Mouse (Mus musculus): ENCODE measurements around the gene Ormdl3. TPM values are rescaled to one million over a fixed set of nuclear protein-coding genes. Genes with fewer than 3 reads are reported as not detected.

Gene Ormdl3
- polyA plus RNA-seq, 1 experiment from 2014 or later, result 69.4 TPM

DNA sequence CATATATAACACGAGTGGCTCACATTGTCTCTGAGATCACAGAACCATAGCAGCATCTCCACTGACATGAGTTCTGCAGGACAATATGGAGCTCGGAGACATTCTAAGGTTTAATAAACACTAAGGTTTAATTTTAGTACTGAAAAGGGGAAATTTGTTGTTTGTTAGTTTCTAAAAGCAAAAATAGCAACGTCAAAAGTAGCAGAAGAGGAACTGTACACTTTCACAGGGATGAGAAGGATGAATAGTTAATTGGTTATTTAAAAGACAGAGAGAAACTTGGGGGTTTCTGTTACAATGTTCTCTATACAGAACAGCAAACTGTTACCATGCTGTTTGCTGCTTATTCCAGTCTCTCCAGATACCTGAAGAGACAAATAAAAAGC, 39.9 kb downstream of the Ormdl3 start:
- H3K9ac ChIP-seq, result no peak overlapping the region
- peaks cover 17% of the 10 kb centered on the region for H3K4me1 ChIP-seq
- no peak for ATAC-seq (ENCODE audit: insufficient number of reproducible peaks, insufficient read depth, low FRiP score, low TSS enrichment, low read depth)
- H3K9me3 ChIP-seq, result no peaks in the 10 kb centered on the region
- no peak overlapping the region for H3K4me2 ChIP-seq
- H3K4me3 ChIP-seq, result no peak overlapping the region
- 55% methylated on average over 3 of the region's 3 CpGs for WGBS
- H3K27me3 ChIP-seq, result peaks cover 74% of the 10 kb centered on the region
- H3K27ac ChIP-seq, result no peak overlapping the region
- no peaks in the 10 kb centered on the region for H3K36me3 ChIP-seq

DNA sequence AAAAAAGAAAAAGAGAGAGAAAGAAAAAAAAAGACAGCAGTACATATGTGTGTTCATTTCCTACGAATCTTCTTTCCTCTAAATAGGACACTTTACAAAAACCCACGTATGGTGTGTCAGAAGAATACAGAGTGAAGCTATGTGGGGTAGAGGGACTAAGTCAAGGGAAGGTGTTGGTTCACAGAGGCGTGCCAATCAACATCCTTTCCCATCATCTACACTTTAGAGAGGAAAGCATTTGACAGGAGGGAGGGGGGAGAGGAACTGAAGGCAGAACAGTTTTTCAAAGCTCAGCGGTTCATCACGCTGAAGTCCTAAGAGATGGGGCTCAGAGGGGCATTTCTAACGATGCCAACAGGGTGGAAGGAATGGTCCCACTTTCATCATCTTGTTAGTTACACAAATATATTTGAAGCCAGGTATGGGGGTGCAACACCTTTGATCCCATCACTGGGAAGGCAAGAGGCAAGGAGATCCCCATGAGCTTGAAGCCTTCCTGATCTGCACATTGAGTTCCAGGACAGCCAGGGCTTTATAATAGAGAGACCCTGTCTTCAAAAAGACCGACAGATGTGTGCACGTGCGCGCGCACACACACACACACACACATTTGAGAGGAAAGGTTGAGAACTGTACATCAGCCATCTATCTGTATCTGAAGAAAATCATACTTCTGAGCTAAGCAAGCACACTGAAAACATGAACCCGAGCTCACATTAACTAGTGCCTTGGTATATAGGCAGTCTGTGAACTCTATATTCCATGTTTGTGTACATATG, 40.5 kb downstream of the Ormdl3 start:
- H3K4me3 ChIP-seq, result no peak overlapping the region
- H3K4me1 ChIP-seq, result peaks cover 17% of the 10 kb centered on the region
- H3K9me3 ChIP-seq, result no peaks in the 10 kb centered on the region
- no peak overlapping the region for H3K9ac ChIP-seq
- peaks cover 80% of the 10 kb centered on the region for H3K27me3 ChIP-seq
- no peak for ATAC-seq (ENCODE audit: insufficient number of reproducible peaks, insufficient read depth, low FRiP score, low TSS enrichment, low read depth)
- H3K36me3 ChIP-seq, result no peaks in the 10 kb centered on the region
- no peak overlapping the region for H3K4me2 ChIP-seq
- WGBS, result 49% methylated on average over 12 of the region's 12 CpGs
- H3K27ac ChIP-seq, result no peak overlapping the region

DNA sequence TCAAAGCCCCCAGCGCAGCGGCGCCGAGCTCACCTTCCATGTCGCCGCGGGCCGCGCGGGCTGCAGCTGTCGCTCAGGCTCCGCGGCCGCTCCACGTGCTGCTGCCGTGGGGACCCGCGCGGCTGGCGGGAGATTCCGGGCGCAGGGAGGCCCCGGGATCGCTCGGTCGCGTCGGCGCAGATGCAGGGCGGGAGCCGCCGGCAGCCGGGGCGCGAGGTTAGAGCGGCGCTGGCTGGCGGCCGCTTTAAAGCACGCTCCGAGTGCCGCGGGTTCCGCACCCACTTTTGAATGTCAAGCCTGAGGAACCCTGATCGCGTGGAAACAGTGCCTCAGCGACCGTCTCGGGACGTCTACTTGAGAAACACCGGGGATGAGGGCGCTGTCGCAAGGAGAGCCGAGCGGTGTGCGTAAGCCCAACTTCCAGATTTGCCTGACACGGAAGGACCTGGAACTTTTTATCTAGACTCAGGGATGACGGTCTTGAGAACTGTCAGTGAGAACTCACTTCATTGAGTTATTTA, 41.4 kb downstream of the Ormdl3 start, which contains the start of gene Ikzf3:
Gene Ikzf3, minus strand, starts transcription at position 321 of the 521 bp plus-strand sequence.
- Histone ChIP-seq H3K4me3 (peak within 1 kb of the TSS; percentile 51), H3K27me3 (peaks cover 87% of the 10 kb centered on the region), H3K27ac (no peak within 1 kb of the TSS), H3K4me1 (peaks cover 13% of the 10 kb centered on the region), H3K9me3 (no peaks in the 10 kb centered on the region), H3K4me2 (peak within 1 kb of the TSS; percentile 89), H3K36me3 (no peaks in the 10 kb centered on the region), H3K9ac (peak within 1 kb of the TSS; percentile 69)
- WGBS, result under 1% methylated on average over 58 of the region's 58 CpGs
- ATAC-seq (ENCODE audit: insufficient number of reproducible peaks, insufficient read depth, low FRiP score, low TSS enrichment, low read depth), result no peak

DNA sequence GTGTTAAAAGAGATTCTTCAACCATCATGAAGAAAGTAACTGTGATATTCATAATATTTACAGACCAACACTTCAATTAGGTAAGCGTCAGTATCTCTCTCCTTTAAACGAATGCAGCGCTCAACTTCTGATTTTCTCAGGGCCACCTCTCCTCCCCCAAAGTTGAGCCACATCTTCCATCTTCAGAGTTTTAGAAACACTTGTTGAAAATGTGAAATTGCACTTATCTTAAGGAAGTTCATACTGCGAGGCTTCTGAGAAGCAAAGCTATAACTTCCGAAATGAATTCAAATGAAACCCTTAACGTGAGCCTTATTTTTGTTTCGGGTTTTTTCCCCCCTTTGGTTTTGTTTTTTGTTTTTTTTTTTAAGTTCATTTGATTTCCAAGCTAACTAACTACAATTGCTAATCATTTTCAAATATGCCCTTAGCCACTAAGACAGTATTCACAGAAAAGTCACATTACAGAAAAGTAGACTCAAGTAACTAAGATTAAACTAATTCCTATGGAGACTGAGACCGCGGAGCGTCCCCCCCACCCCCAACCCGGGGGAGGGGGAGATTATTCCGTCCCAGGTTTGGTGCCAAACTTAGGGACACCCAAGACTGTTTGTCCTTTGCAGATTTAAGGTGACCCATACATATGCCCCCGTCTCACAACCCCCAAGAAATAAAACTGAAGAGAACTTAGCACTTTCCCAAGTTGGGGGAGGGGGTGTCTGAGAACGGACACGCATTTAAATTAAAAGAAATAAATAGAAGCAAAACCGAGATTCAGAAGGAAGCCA, 42.1 kb downstream of the Ormdl3 start:
- no peak for ATAC-seq (ENCODE audit: insufficient number of reproducible peaks, insufficient read depth, low FRiP score, low TSS enrichment, low read depth)
- Histone ChIP-seq H3K36me3 (no peaks in the 10 kb centered on the region), H3K4me3 (peak overlapping the region; percentile 51), H3K27me3 (peaks cover 82% of the 10 kb centered on the region), H3K9ac (peak overlapping the region; percentile 69; the same call in 1 of the 2 replicates), H3K27ac (no peak overlapping the region), H3K4me2 (peak overlapping the region; percentile 89), H3K9me3 (no peaks in the 10 kb centered on the region), H3K4me1 (peaks cover 8% of the 10 kb centered on the region; the same call in 1 of the 2 replicates)
- 3% methylated on average over 16 of the region's 16 CpGs for WGBS

DNA sequence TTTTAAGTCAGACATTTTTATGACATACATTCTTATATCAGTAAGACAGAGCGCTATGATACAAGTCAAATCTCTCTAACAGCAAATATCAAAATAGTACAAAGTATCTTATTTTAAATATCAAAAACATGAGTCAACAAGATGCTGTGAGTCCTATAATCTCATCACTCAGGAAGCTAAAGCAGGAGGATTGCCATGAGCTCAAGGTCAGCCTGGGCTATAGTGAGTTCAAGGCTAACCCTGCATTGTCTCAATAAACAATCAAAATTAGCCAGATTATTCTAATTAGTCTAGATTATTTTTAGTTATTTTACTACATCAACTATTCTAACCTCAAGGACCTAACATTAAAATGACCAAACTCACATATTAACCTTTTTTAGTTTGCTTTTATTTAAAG, 43.8 kb downstream of the Ormdl3 start:
- H3K9me3 ChIP-seq, result no peaks in the 10 kb centered on the region
- no peak for ATAC-seq (ENCODE audit: insufficient number of reproducible peaks, insufficient read depth, low FRiP score, low TSS enrichment, low read depth)
- H3K27ac ChIP-seq, result no peak overlapping the region
- peaks cover 8% of the 10 kb centered on the region; the same call in 1 of the 2 replicates for H3K4me1 ChIP-seq
- no peak overlapping the region for H3K4me2 ChIP-seq
- H3K27me3 ChIP-seq, result peaks cover 66% of the 10 kb centered on the region
- H3K9ac ChIP-seq, result no peak overlapping the region
- 80% methylated on average over 1 of the region's 1 CpGs for WGBS
- H3K36me3 ChIP-seq, result no peaks in the 10 kb centered on the region
- H3K4me3 ChIP-seq, result no peak overlapping the region

DNA sequence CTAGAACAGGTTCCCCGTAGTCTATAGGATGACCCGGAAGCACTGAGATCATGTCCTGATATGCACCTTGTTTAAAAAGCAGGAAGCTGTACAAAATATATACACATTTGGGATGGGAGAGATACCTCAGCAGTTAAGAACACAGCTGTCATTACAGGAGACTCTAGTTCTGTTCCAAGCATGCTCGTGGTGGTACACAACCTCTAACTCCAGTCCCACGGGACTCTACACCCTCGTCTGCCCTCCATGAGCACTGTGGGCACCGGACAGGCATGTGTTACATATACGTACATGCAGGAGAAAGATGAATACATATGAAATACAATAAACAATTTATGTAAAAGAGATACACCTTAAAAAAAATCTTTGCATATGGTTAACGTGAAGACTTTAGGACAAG, 44.6 kb downstream of the Ormdl3 start:
- Histone ChIP-seq H3K9me3 (no peaks in the 10 kb centered on the region), H3K27me3 (peaks cover 58% of the 10 kb centered on the region), H3K4me1 (peaks cover 8% of the 10 kb centered on the region; the same call in 1 of the 2 replicates), H3K4me2 (no peak overlapping the region), H3K4me3 (no peak overlapping the region), H3K9ac (no peak overlapping the region), H3K27ac (no peak overlapping the region), H3K36me3 (no peaks in the 10 kb centered on the region)
- WGBS, result 68% methylated on average over 8 of the region's 8 CpGs
- ATAC-seq (ENCODE audit: insufficient number of reproducible peaks, insufficient read depth, low FRiP score, low TSS enrichment, low read depth), result no peak

DNA sequence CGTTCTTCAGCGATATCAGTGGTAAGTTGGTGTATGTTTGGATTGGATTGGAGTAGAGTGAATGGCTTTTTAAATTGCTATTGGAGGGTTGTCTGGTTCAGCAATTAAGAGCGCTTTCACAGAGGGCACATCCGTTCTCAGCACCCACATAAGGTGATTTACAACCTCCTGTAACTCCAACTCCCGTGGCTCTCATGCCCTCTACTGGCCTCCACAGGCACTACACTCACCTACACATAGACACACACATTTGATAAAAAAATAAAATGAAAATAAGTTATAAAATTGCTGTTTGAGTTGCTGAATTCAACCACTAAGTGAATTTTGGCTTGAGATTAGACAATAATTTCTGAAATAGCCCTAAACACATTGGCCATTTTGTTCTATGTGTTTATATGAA, 46.8 kb downstream of the Ormdl3 start:
- no peak for ATAC-seq (ENCODE audit: insufficient number of reproducible peaks, insufficient read depth, low FRiP score, low TSS enrichment, low read depth)
- H3K4me1 ChIP-seq, result peaks cover 2% of the 10 kb centered on the region; the same call in 1 of the 2 replicates
- H3K4me3 ChIP-seq, result no peak overlapping the region
- H3K27ac ChIP-seq, result no peak overlapping the region
- 83% methylated on average over 5 of the region's 5 CpGs for WGBS
- no peak overlapping the region for H3K9ac ChIP-seq
- H3K9me3 ChIP-seq, result no peaks in the 10 kb centered on the region
- H3K27me3 ChIP-seq, result peaks cover 36% of the 10 kb centered on the region
- no peak overlapping the region for H3K4me2 ChIP-seq
- no peaks in the 10 kb centered on the region for H3K36me3 ChIP-seq

DNA sequence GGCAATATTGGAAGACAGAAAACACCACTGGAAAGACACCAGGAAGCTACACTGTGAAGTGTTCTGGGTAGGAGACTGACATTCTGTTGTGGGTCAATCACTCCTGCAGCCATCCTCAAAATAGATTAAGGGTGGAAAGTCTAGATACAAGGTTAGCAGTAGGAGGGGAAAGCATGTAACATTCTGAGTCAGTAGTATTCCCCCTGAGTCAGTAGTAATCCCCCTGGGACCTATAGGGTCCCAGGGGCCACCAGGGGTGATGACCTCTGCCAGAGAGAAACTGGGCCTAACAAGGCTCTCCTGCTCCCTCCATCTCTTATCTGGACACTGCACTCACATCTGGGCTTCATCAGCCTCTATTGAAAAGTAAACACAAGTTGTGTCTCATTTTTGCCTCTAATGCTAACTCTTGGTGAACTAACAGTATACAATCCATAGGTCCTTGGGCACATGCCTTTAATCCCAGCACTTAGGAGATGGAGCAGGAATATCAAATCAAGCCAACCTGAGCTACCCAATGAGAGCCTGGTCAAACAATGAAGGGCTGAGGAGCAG, 49.6 kb downstream of the Ormdl3 start:
- Histone ChIP-seq H3K36me3 (no peaks in the 10 kb centered on the region), H3K4me2 (no peak overlapping the region), H3K4me3 (no peak overlapping the region), H3K27ac (no peak overlapping the region), H3K9ac (no peak overlapping the region), H3K9me3 (no peaks in the 10 kb centered on the region), H3K4me1 (no peaks in the 10 kb centered on the region), H3K27me3 (peaks cover 18% of the 10 kb centered on the region)
- ATAC-seq (ENCODE audit: insufficient number of reproducible peaks, insufficient read depth, low FRiP score, low TSS enrichment, low read depth), result no peak

Other genes with a start within 250 kb of the Ormdl3 start
- 1.2 and 2.0 TPM in 2 replicates for gene Ppp1r1b, start 239.0 kb downstream of the Ormdl3 start, polyA plus RNA-seq (2015; fragmentation: Nextera tagmentation; extraction: Ambion mirVana)
- gene Stard3, start 229.0 kb downstream of the Ormdl3 start, polyA plus RNA-seq (2015; fragmentation: Nextera tagmentation; extraction: Ambion mirVana), result 38.3 and 42.3 TPM in 2 replicates
- 0.89 and 1.1 TPM in 2 replicates for gene Tcap, start 203.6 kb downstream of the Ormdl3 start, polyA plus RNA-seq (2015; fragmentation: Nextera tagmentation; extraction: Ambion mirVana)
- gene Pnmt, start 200.9 kb downstream of the Ormdl3 start, polyA plus RNA-seq (2015; fragmentation: Nextera tagmentation; extraction: Ambion mirVana), result 0.45 and 1.3 TPM in 2 replicates
- gene Pgap3, start 186.9 kb downstream of the Ormdl3 start, polyA plus RNA-seq (2015; fragmentation: Nextera tagmentation; extraction: Ambion mirVana), result 10.9 and 11.3 TPM in 2 replicates
- 49.6 and 51.1 TPM in 2 replicates for gene Erbb2, start 174.9 kb downstream of the Ormdl3 start, polyA plus RNA-seq (2015; fragmentation: Nextera tagmentation; extraction: Ambion mirVana)
- gene Mien1, start 148.4 kb downstream of the Ormdl3 start, polyA plus RNA-seq (2015; fragmentation: Nextera tagmentation; extraction: Ambion mirVana), result 78.0 and 90.7 TPM in 2 replicates
- gene Grb7, start 141.0 kb downstream of the Ormdl3 start, polyA plus RNA-seq (2015; fragmentation: Nextera tagmentation; extraction: Ambion mirVana), result 12.4 and 12.5 TPM in 2 replicates
- 0.27 and 0.58 TPM in 2 replicates for gene Ikzf3, start 41.3 kb downstream of the Ormdl3 start, polyA plus RNA-seq (2015; fragmentation: Nextera tagmentation; extraction: Ambion mirVana)
- gene Zpbp2, start 36.3 kb downstream of the Ormdl3 start, polyA plus RNA-seq (2015; fragmentation: Nextera tagmentation; extraction: Ambion mirVana), result not detected in 2 replicates
- gene Lrrc3c, start 10.9 kb upstream of the Ormdl3 start, polyA plus RNA-seq (2015; fragmentation: Nextera tagmentation; extraction: Ambion mirVana), result not detected in 2 replicates
- 0.80 and 4.0 TPM in 2 replicates for gene Gm12355, start 38.3 kb upstream of the Ormdl3 start, polyA plus RNA-seq (2015; fragmentation: Nextera tagmentation; extraction: Ambion mirVana)
- not detected in 2 replicates for gene Gsdma3, start 39.0 kb upstream of the Ormdl3 start, polyA plus RNA-seq (2015; fragmentation: Nextera tagmentation; extraction: Ambion mirVana)
- gene Gsdma2, start 59.4 kb upstream of the Ormdl3 start, polyA plus RNA-seq (2015; fragmentation: Nextera tagmentation; extraction: Ambion mirVana), result not detected in 2 replicates
- 0.28 and 0.48 TPM in 2 replicates for gene Gsdma, start 77.0 kb upstream of the Ormdl3 start, polyA plus RNA-seq (2015; fragmentation: Nextera tagmentation; extraction: Ambion mirVana)
- gene Psmd3, start 95.2 kb upstream of the Ormdl3 start, polyA plus RNA-seq (2015; fragmentation: Nextera tagmentation; extraction: Ambion mirVana), result 196 and 207 TPM in 2 replicates
- not detected in 2 replicates for gene Csf3, start 113.9 kb upstream of the Ormdl3 start, polyA plus RNA-seq (2015; fragmentation: Nextera tagmentation; extraction: Ambion mirVana)
- 63.8 and 65.0 TPM in 2 replicates for gene Med24, start 142.1 kb upstream of the Ormdl3 start, polyA plus RNA-seq (2015; fragmentation: Nextera tagmentation; extraction: Ambion mirVana)
- 46.5 and 47.3 TPM in 2 replicates for gene Thra, start 153.3 kb upstream of the Ormdl3 start, polyA plus RNA-seq (2015; fragmentation: Nextera tagmentation; extraction: Ambion mirVana)
- 1.4 and 1.5 TPM in 2 replicates for gene Nr1d1, start 188.0 kb upstream of the Ormdl3 start, polyA plus RNA-seq (2015; fragmentation: Nextera tagmentation; extraction: Ambion mirVana)
- gene Msl1, start 208.1 kb upstream of the Ormdl3 start, polyA plus RNA-seq (2015; fragmentation: Nextera tagmentation; extraction: Ambion mirVana), result 31.5 and 33.0 TPM in 2 replicates
- gene Casc3, start 217.5 kb upstream of the Ormdl3 start, polyA plus RNA-seq (2015; fragmentation: Nextera tagmentation; extraction: Ambion mirVana), result 39.0 and 40.3 TPM in 2 replicates
- 3.9 and 4.7 TPM in 2 replicates for gene Rapgefl1, start 249.4 kb upstream of the Ormdl3 start, polyA plus RNA-seq (2015; fragmentation: Nextera tagmentation; extraction: Ambion mirVana)